Mouse (Mus musculus) midbrain, embryonic 15.5 days (tissue): ENCODE data around the gene Fbxl18. TPM values are rescaled to one million over a fixed set of nuclear protein-coding genes. Genes with fewer than 3 reads are reported as not detected.

Experiments used
- ATAC-seq: fragments of 200-750 bp; cut with Nextera tagmentation; replicated peaks from 2 replicates; pipeline ENCODE4 v1.8.0; 2017; ENCODE audit warnings: moderate TSS enrichment
- H3K27ac ChIP-seq: fragments of 300-500 bp; sonication (generic); 2 replicates; pipeline ENCODE4 v1.5.1; 2015; ENCODE audit warnings: mild to moderate bottlenecking, inconsistent platforms
- H3K27me3 ChIP-seq: fragments of 300-500 bp; sonication (generic); replicated peaks from 2 replicates; pipeline ENCODE4 v1.6.1; 2015; ENCODE audit warnings: inconsistent platforms
- H3K36me3 ChIP-seq: fragments of 300-500 bp; sonication (generic); replicated peaks from 2 replicates; pipeline ENCODE4 v1.6.1; 2015; ENCODE audit warnings: inconsistent platforms
- H3K4me1 ChIP-seq: fragments of 300-500 bp; sonication (generic); 2 replicates; pipeline ENCODE4 v1.6.1; 2015; ENCODE audit warnings: inconsistent platforms
- H3K4me2 ChIP-seq: fragments of 300-500 bp; sonication (generic); 2 replicates; pipeline ENCODE4 v1.6.1; 2015; ENCODE audit warnings: inconsistent platforms, mild to moderate bottlenecking, moderate library complexity
- H3K4me3 ChIP-seq: fragments of 300-500 bp; sonication (generic); 2 replicates; pipeline ENCODE4 v1.5.1; 2015; ENCODE audit warnings: mild to moderate bottlenecking, inconsistent platforms
- H3K9ac ChIP-seq: fragments of 300-500 bp; sonication (generic); 2 replicates; pipeline ENCODE4 v1.6.1; 2015; ENCODE audit warnings: mild to moderate bottlenecking, inconsistent platforms
- H3K9me3 ChIP-seq: fragments of 300-500 bp; sonication (generic); 2 replicates; pipeline ENCODE4 v1.6.1; 2016; ENCODE audit warnings: inconsistent platforms
- WGBS: fragments of 180-500 bp; shearing (Covaris S2); methylation state at CpG from one replicate; pipeline ENCODE4 v1.1.7; 2015; ENCODE audit warnings: mixed read lengths; 5-methylcytosine and 5-hydroxymethylcytosine counted together
- polyA plus RNA-seq: library from polyadenylated mRNA; unstranded; fragments of >200 nt; fragmentation: Nextera tagmentation; extraction: Ambion mirVana; gene quantifications from 2 replicates; pipeline ENCODE4 v1.2.1, GENCODE M21; 2015

The Fbxl18 gene
- polyA plus RNA-seq, 1 experiment from 2014 or later: 43.0 TPM

DNA sequence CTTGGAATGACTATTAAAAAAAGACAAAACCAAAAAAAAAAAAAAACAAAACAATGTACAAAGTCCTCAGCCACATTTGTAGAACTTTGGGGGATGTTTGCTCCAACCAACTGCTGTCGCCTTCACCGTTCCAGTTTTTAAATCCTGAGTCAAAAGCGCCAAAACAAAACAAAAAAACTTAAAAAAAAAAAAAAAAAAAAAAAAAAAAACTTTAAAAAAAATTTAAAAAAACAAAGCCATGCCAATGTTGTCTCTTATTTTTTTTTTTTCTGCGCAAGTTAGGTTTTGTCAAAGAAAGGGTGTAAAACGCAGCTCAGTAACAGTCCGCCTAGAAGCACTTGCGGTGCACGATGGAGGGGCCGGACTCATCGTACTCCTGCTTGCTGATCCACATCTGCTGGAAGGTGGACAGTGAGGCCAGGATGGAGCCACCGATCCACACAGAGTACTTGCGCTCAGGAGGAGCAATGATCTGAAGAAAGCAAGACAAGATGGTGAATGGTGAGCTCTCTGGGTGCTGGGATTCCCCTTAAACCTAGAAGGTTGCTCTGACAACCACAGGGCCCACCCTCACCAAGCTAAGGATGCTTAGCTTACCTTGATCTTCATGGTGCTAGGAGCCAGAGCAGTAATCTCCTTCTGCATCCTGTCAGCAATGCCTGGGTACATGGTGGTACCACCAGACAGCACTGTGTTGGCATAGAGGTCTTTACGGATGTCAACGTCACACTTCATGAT lies 8.4 kb upstream of the Fbxl18 start:
- Histone ChIP-seq H3K27ac (peak overlapping the region; percentile 100; the same call in 1 of the 2 replicates), H3K4me2 (peak overlapping the region; percentile 86)
- 76% methylated on average over 14 of the region's 14 CpGs for WGBS

DNA sequence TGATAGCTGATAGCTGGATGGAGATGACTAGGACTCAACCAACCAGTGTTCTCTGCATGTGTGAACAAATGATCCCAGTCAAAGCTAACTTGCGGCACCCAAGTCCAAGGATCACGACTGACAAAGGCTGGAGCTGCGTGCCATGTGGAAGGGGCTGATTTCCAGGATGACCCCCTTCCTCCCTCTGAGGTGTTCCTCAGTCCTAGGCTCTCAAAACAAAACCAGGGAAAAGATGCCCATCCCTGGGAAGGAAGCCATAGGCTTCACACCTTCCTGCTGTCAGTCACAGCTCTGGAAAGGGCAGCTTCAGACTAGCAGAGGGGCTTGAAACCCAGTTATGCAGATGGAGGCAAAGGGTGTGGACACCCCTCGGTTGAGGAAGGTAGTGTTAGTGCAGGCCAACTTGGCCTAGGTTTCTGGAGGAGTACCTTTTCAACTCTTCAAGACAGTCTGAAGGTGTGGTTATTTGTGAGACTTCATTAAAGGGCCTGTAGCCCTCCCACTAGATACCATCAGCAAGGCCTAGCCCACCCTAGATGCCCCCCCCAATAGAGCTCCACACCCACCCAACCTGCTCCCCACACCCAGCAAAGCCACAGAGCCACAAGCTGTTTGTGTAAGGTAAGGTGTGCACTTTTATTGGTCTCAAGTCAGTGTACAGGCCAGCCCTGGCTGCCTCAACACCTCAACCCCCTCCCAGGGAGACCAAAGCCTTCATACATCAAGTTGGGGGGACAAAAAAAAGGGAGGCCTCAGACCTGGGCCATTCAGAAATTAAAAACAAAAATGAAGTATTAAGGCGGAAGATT lies 7.5 kb upstream of the Fbxl18 start:
- Histone ChIP-seq H3K4me3 (peak overlapping the region; percentile 14; the same call in 1 of the 2 replicates), H3K4me2 (peak overlapping the region; percentile 27; the same call in 1 of the 2 replicates), H3K4me1 (peaks cover 42% of the 10 kb centered on the region), H3K27ac (peak overlapping the region; percentile 55), H3K36me3 (peaks cover 49% of the 10 kb centered on the region), H3K27me3 (no peaks in the 10 kb centered on the region), H3K9ac (peak overlapping the region; percentile 31; the same call in 1 of the 2 replicates), H3K9me3 (no peaks in the 10 kb centered on the region)
- no peak for ATAC-seq
- WGBS: 62% methylated on average over 5 of the region's 5 CpGs

More for the DNA sequence above, 8.4 kb upstream of the Fbxl18 start:
- H3K9ac ChIP-seq: peak overlapping the region; percentile 99; the same call in 1 of the 2 replicates
- no peaks in the 10 kb centered on the region for H3K9me3 ChIP-seq
- no peak for ATAC-seq
- H3K4me1 ChIP-seq: peaks cover 50% of the 10 kb centered on the region
- peaks cover 49% of the 10 kb centered on the region for H3K36me3 ChIP-seq
- peak overlapping the region; percentile 96 for H3K4me3 ChIP-seq
- H3K27me3 ChIP-seq: no peaks in the 10 kb centered on the region

DNA sequence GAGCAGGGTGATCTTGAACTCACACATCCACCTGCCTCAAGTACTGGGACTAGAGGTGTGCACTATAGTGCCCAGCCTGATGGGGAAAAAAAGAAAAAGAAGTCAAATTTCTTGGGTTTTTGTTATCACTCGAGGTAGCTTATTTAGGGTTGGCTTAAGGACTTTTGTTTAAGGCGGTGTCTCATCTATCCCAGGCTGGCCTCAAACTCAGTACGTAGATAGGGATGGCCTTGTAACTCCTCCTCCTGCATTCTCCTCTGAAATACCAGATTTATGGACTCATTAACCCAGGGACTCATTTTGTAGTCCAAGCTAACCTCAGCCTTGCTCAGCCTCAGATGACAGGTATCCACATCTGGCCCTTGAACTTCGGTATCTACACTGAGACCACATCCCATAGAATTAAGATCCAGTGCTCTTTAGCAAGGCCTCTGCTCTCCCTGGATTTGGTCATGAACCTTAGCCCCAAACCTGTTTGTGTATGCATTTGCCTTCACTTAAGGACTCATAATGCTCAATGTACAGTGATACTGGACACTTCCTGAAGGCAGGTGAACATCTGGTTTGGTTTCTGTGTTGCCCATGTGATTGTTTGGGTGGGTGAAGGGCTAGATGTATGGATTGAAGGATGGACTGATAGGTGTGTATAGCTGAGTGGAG lies 6.8 kb upstream of the Fbxl18 start:
- Histone ChIP-seq H3K4me2 (peak overlapping the region; percentile 27; the same call in 1 of the 2 replicates), H3K9me3 (no peaks in the 10 kb centered on the region), H3K27me3 (no peaks in the 10 kb centered on the region), H3K4me3 (no peak overlapping the region), H3K9ac (no peak overlapping the region), H3K27ac (peak overlapping the region; percentile 57), H3K4me1 (peaks cover 35% of the 10 kb centered on the region), H3K36me3 (peaks cover 49% of the 10 kb centered on the region)
- ATAC-seq: no peak
- 67% methylated on average over 4 of the region's 4 CpGs for WGBS

DNA sequence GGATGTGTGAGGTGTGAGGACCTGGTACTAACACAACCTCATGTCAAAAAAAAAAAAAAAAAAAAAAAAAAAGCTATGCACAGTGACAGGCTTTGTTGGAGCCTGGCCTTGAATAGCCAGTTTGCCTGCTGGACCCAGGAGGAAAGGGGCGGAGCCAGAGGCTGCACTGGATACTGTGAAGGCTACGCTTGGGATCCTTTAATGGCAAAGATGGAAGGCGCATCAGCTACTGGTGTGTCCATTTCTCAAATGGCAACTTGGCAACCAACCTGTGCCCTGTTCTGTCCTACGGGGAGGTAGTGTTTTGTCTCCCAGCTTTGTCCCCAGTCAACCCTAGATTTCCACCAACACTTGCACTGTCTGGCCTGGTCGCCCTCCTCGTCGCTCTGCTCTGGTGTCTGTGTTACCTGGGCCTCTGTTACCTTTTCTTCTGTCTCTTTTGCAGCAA lies 6.2 kb upstream of the Fbxl18 start:
- H3K9ac ChIP-seq: no peak overlapping the region
- no peak overlapping the region for H3K4me3 ChIP-seq
- H3K27ac ChIP-seq: peak overlapping the region; percentile 57; the same call in 1 of the 2 replicates
- H3K4me1 ChIP-seq: peaks cover 34% of the 10 kb centered on the region
- peaks cover 49% of the 10 kb centered on the region for H3K36me3 ChIP-seq
- 76% methylated on average over 7 of the region's 7 CpGs for WGBS
- no peak for ATAC-seq
- no peak overlapping the region for H3K4me2 ChIP-seq
- no peaks in the 10 kb centered on the region for H3K9me3 ChIP-seq
- H3K27me3 ChIP-seq: no peaks in the 10 kb centered on the region

DNA sequence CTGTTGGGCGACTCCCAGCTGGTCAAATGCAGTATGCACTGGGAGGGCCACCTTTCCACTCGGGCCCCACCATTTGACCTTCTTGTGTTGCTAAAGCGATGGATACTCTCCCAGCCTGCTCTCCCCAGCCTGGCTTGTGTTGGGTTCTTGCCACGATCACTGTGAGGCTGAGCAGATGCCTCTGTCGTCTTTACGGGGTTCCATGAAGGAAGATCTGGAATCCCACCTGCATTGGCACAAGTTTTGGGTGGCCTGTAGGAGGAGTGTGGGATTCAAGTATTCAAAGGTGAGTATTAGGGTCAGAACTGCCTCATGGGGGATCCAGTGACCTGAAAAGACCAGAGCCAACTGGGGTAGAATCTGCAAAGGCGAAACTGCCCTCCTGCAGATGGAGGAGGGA lies 5.4 kb upstream of the Fbxl18 start:
- no peak for ATAC-seq
- no peaks in the 10 kb centered on the region for H3K9me3 ChIP-seq
- no peak overlapping the region for H3K9ac ChIP-seq
- no peak overlapping the region for H3K4me3 ChIP-seq
- no peak overlapping the region for H3K4me2 ChIP-seq
- peaks cover 49% of the 10 kb centered on the region for H3K36me3 ChIP-seq
- WGBS: 86% methylated on average over 7 of the region's 7 CpGs
- H3K27ac ChIP-seq: 0 out of 2 replicates have a peak overlapping the region, but pooled peaks have one; percentile 19
- peaks cover 41% of the 10 kb centered on the region for H3K4me1 ChIP-seq
- H3K27me3 ChIP-seq: no peaks in the 10 kb centered on the region

DNA sequence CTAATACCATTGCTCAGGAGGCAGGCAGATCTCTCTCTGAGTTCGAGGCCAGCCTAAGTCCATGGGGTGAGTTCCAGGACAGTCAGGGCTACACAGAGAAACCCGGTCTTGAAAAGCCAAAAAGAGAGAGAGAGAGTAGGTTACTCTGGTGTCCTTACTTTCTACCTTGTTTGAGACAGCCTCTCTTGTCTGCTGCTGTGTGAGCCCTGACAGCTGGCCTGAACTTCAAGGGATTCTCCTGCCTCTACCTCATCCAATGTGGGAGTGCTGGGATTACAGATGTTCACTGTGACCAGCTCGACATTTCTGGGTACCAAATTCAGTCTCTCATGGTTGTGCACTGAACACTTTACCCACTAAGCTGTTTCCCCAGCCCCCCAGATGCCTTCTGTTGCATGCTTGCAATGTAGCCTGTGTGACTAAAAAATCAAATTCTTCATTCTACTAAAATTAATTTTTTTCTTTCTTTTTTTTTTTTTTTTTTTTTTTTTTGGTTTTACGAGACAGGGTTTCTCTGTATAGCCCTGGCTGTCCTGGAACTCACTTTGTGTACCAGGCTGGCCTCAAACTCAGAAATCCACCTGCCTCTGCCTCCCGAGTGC lies 4.8 kb upstream of the Fbxl18 start:
- Histone ChIP-seq H3K4me1 (peaks cover 45% of the 10 kb centered on the region), H3K4me2 (no peak overlapping the region), H3K9me3 (no peaks in the 10 kb centered on the region), H3K27ac (no peak overlapping the region), H3K4me3 (no peak overlapping the region), H3K27me3 (no peaks in the 10 kb centered on the region), H3K36me3 (peaks cover 46% of the 10 kb centered on the region), H3K9ac (no peak overlapping the region)
- 80% methylated on average over 5 of the region's 5 CpGs for WGBS
- no peak for ATAC-seq

DNA sequence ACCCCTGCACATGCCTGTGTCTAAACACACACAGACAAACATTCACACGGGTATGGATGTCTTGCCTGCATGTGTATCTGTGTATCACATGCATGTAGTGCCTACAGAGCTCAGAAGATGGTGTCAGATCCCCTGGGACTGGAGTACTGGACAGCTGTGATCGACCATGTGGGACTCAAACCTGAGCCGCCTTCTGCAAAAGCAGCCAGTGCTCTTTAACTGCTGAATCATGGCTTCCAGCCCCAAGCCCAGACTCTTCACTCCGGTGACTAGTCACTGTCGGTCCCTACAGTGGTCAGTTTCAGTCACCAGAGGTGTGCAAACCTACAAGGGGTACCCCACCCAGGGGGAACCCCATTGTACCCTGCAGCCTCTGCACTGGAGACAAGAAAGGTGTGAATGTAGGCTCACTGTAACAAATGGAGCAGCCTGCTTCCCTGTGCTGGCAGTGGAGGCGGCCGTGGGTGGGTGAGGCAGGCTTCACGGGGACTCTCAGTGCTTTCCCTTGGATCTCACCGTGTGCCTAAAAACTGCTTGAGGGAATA lies 3.9 kb upstream of the Fbxl18 start:
- Histone ChIP-seq H3K4me2 (no peak overlapping the region), H3K4me1 (peaks cover 42% of the 10 kb centered on the region), H3K36me3 (peaks cover 37% of the 10 kb centered on the region), H3K27ac (no peak overlapping the region), H3K4me3 (no peak overlapping the region), H3K27me3 (no peaks in the 10 kb centered on the region), H3K9me3 (no peaks in the 10 kb centered on the region), H3K9ac (no peak overlapping the region)
- no peak for ATAC-seq
- whole genome bisulfite sequencing: 87% methylated on average over 9 of the region's 9 CpGs

DNA sequence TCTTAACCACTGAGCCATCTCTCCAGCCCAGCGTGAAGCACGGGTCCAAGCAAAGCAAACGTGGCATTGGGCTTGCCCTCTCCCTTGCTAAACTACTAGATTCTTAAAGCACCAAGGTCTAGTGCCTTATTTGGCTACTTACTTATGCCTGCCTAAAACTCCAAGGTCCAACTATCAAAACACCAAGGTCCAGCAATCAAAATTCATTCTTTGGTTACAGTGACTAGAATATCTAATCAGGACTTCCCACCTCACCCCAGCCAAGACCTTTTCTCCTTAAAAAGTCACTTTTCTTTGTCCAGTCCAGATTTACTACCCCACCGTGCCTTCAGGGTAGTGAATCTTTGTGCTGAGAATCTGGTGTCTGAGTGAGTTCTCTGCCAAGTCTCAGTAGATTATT lies 3.1 kb upstream of the Fbxl18 start:
- no peak for ATAC-seq
- H3K4me1 ChIP-seq: peaks cover 42% of the 10 kb centered on the region
- H3K9me3 ChIP-seq: no peaks in the 10 kb centered on the region
- whole genome bisulfite sequencing: 89% methylated on average over 4 of the region's 4 CpGs
- H3K9ac ChIP-seq: no peak overlapping the region
- H3K27me3 ChIP-seq: no peaks in the 10 kb centered on the region
- peaks cover 31% of the 10 kb centered on the region for H3K36me3 ChIP-seq
- no peak overlapping the region for H3K4me2 ChIP-seq
- no peak overlapping the region for H3K4me3 ChIP-seq
- H3K27ac ChIP-seq: no peak overlapping the region

DNA sequence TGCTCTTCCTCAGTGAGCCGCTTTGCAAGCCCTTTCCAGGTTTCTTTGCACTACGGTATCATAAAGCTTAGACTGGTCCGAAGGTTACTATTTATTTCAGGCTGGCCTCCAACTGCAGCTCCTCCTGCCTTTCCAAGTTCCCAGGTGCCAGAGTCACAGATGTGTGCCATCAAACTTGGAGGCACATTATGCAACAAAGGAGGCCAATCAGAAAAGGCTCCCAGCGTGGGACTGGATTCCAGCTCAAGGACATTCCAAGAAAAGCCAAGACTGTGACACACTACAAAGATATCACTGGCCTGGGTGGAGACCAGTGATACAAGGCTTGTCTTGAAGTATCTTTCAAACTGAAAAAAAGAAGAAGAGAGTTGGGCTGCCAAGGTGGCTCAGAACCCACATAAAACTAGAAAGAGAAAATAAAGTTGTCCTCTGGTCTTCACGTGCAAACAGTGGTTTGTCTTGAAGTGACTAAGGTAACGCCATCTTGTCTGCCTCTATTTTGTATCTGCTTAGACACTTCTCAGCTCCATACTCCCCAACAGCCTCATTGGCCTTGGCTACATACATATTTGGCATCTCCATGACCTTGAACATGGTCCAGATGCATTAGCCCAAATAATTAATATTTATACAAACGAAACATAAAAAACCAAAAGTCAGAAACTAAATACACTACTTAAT lies 2.5 kb upstream of the Fbxl18 start:
- H3K4me3 ChIP-seq: no peak overlapping the region
- peaks cover 36% of the 10 kb centered on the region for H3K4me1 ChIP-seq
- H3K27me3 ChIP-seq: no peaks in the 10 kb centered on the region
- no peak overlapping the region for H3K27ac ChIP-seq
- H3K9ac ChIP-seq: no peak overlapping the region
- H3K9me3 ChIP-seq: no peaks in the 10 kb centered on the region
- ATAC-seq: no peak
- WGBS: 94% methylated on average over 7 of the region's 7 CpGs
- peaks cover 25% of the 10 kb centered on the region for H3K36me3 ChIP-seq
- H3K4me2 ChIP-seq: no peak overlapping the region

DNA sequence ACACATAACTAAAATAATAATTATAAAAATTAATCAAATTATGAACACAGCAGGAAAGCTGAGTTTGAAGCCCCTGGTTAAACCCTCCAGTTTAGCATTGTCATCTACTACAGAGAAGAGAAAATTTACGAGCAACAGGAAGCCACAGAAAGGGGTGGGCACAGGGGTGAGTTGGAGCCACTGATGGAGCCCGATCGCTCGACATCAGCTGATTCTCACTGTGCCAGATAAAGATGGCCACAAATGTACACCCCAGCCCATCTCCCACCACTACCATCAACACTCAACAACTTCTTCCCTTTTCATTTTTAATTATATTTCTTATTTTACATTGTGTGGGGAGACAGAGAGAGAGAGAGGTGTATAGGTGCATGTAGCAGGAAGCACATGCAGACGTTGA lies 1.5 kb upstream of the Fbxl18 start:
- Histone ChIP-seq H3K9ac (no peak overlapping the region), H3K4me2 (no peak overlapping the region), H3K9me3 (no peaks in the 10 kb centered on the region), H3K4me1 (peaks cover 26% of the 10 kb centered on the region), H3K4me3 (no peak overlapping the region), H3K27ac (no peak overlapping the region), H3K36me3 (peaks cover 17% of the 10 kb centered on the region), H3K27me3 (no peaks in the 10 kb centered on the region)
- ATAC-seq: no peak
- WGBS: 89% methylated on average over 5 of the region's 5 CpGs

DNA sequence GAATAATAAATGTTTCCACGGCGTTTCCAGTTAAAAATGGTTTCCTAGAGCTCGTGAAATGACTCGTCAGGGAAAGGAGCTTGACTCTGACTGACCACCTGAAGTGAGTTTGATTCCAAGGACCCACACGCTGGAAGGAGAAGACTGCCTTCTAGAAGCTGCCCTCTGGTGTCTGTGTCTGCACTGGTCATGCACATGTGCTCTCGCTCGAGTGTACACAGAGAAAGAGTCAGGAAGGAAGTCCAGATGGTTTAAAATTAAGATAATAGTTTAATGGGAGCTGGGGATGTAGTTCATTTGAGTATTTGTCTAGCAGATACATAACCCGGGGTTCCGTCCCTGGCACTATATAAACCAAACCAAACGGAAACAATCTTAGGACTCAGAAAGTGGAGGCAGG lies 971 bp upstream of the Fbxl18 start:
- H3K4me1 ChIP-seq: peaks cover 22% of the 10 kb centered on the region
- ATAC-seq: no peak
- peaks cover 12% of the 10 kb centered on the region for H3K36me3 ChIP-seq
- no peak overlapping the region for H3K4me3 ChIP-seq
- H3K9me3 ChIP-seq: no peaks in the 10 kb centered on the region
- 83% methylated on average over 10 of the region's 10 CpGs for WGBS
- no peak overlapping the region for H3K9ac ChIP-seq
- H3K4me2 ChIP-seq: peak overlapping the region; percentile 78; the same call in 1 of the 2 replicates
- no peak overlapping the region for H3K27ac ChIP-seq
- H3K27me3 ChIP-seq: no peaks in the 10 kb centered on the region
